9 mouse cellular contexts compared by ENCODE assay signal in the genomic region with DNA sequence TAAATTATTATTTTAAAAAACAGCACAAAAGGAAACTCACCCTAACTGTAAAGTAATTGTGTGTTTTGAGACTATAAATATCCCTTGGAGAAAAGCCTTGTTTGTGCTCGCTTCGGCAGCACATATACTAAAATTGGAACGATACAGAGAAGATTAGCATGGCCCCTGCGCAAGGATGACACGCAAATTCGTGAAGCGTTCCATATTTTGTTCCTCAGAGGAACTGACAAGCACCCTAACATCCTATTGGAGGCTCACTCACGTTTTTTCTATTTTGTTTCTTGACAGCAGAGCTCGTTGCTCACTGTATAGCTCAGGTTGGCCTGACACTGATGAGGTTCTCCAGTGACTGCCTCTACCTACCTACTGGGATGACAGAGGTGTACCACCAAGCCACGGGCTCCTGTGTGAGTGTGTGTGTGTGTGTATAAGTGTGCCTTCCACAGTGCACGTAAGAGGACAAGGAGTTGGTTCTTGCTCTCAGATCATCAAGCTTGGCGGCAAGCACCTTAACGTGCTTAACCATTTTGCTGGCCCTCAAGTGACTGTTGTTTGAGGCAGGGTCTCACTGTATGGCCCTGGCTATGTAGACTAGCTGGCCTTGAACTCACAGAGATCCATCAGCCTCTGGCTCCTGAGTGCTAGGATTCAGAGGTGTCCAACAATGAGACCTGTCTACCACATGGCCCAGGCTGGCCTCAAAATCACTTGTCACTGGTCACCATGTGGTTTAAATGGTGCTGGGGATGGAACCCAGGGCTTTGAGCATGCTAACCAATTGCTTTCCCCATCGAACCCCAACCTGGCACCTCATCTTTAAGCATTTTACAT. TPM values are rescaled to one million over a fixed set of nuclear protein-coding genes. Genes with fewer than 3 reads are reported as not detected.
DNase-seq lines count a peak whose midpoint lies in the region; ATAC-seq and TF ChIP-seq lines count a peak whose summit lies in the region.
"Had no signal": no experiment of that assay in that cellular context is flagged by ENCODE, and none has a peak within 500 bp of the region (broad histone marks: within the 10 kb centered on the region; RNA-seq: fewer than 3 reads in every experiment).

No protein-coding gene starts in this region.

- peak; percentile 53; the same call in 1 of the 2 replicates for ATAC-seq in hindbrain, embryonic 15.5 days (ENCODE audit: low FRiP score, low read depth)
- peak; percentile 38; the same call in 1 of the 2 replicates for ATAC-seq in limb, embryonic 13.5 days (ENCODE audit: low FRiP score, low read depth)
- ATAC-seq in neural tube, embryonic 11.5 days (ENCODE audit: insufficient read depth, low FRiP score, low TSS enrichment): peak; percentile 32; the same call in 1 of the 2 replicates

- in situ Hi-C loops in ES-E14 (cut with MboI; ENCODE audit: low sequenced_read_pairs in 2 of 2, unreplicated experiment in 2 of 2): no loop called here

- no peak for TF ChIP-seq CTCF in embryonic fibroblast, embryonic 13.5 days (IDR thresholded peaks at IDR 0.05; ENCODE audit: borderline replicate concordance, insufficient read depth, low read length)

- peak overlapping the region in 1 of 2 experiments; percentile 99; a peak in 2 of 4 replicates for H3K4me3 ChIP-seq in ES-E14 (ENCODE audit: insufficient read depth in 1 of 2, low read depth in 1 of 2, low read length in 2 of 2, poor library complexity in 1 of 2, severe bottlenecking in 1 of 2)
- H3K4me3 ChIP-seq in embryonic fibroblast, embryonic 13.5 days (ENCODE audit: insufficient read depth, low read length): no peak overlapping the region
- peak overlapping the region; percentile 92 for H3K4me3 ChIP-seq in hindbrain, embryonic 15.5 days
- H3K4me3 ChIP-seq in limb, embryonic 13.5 days: peak overlapping the region; percentile 64
- peak overlapping the region; percentile 71 for H3K4me3 ChIP-seq in neural tube, embryonic 11.5 days (ENCODE audit: low read depth, low read length)

- H3K4me1 ChIP-seq in ES-E14 (ENCODE audit: control insufficient read depth in 2 of 2, insufficient read depth in 2 of 2, low read length in 2 of 2, poor library complexity in 1 of 2): peaks cover 0 to 8% of the 10 kb centered on the region in 2 experiments; a peak in 1 of 4 replicates
- 0 out of 2 replicates have a peak, but pooled peaks cover 4% of the 10 kb centered on the region for H3K4me1 ChIP-seq in embryonic fibroblast, embryonic 13.5 days (ENCODE audit: control insufficient read depth, insufficient read depth, low read length)
- peaks cover 19% of the 10 kb centered on the region for H3K4me1 ChIP-seq in hindbrain, embryonic 15.5 days (replicated peaks)
- peaks cover 16% of the 10 kb centered on the region for H3K4me1 ChIP-seq in limb, embryonic 13.5 days
- no peaks in the 10 kb centered on the region for H3K4me1 ChIP-seq in neural tube, embryonic 11.5 days (ENCODE audit: control insufficient read depth, insufficient read depth, low read length)

- H3K27ac ChIP-seq in ES-E14 (ENCODE audit: insufficient read depth, low read depth, low read length, poor library complexity, severe bottlenecking): no peak overlapping the region
- no peak overlapping the region for H3K27ac ChIP-seq in embryonic fibroblast, embryonic 13.5 days (ENCODE audit: insufficient read depth, low read length)
- peak overlapping the region; percentile 100 for H3K27ac ChIP-seq in hindbrain, embryonic 15.5 days (replicated peaks)
- H3K27ac ChIP-seq in limb, embryonic 13.5 days: peak overlapping the region; percentile 63; the same call in 1 of the 2 replicates
- peak overlapping the region; percentile 58; the same call in 1 of the 2 replicates for H3K27ac ChIP-seq in neural tube, embryonic 11.5 days (ENCODE audit: low read depth, low read length)

- H3K36me3 ChIP-seq in ES-E14 (ENCODE audit: control insufficient read depth, insufficient read depth, low read length, poor library complexity, severe bottlenecking): peaks cover 5% of the 10 kb centered on the region; the same call in 1 of the 2 replicates
- peaks cover 24% of the 10 kb centered on the region for H3K36me3 ChIP-seq in hindbrain, embryonic 15.5 days
- H3K36me3 ChIP-seq in limb, embryonic 13.5 days: peaks cover 63% of the 10 kb centered on the region
- H3K36me3 ChIP-seq in neural tube, embryonic 11.5 days (ENCODE audit: control insufficient read depth, insufficient read depth, low read length): peaks cover 14% of the 10 kb centered on the region

- peak; percentile 61 to 76 for DNase-seq in heart, adult 18-20 months
- no peak for DNase-seq in heart, adult 8-10 months (ENCODE audit: low spot score)
- no peak for DNase-seq in ES-E14 (ENCODE audit: low read depth, low spot score)
- peak; percentile 53 for DNase-seq in neural tube, embryonic 11.5 days (ENCODE audit: low spot score)
- DNase-seq in gastrocnemius, postnatal 14 days: no peak

- intact Hi-C loops in gastrocnemius, postnatal 14 days (cut with DNase I; ENCODE audit: low total_unique reads): no loop called here

- TF ChIP-seq POLR2A in embryonic fibroblast, embryonic 13.5 days (IDR thresholded peaks at IDR 0.05; ENCODE audit: low read depth, low read length): peak; percentile 12; the same call in 1 of the 2 replicates

- no peaks in the 10 kb centered on the region for H3K9me3 ChIP-seq in ES-E14 (ENCODE audit: control insufficient read depth, insufficient read depth, low read depth, low read length)
- H3K9me3 ChIP-seq in hindbrain, embryonic 15.5 days: no peaks in the 10 kb centered on the region
- no peaks in the 10 kb centered on the region for H3K9me3 ChIP-seq in limb, embryonic 13.5 days
- H3K9me3 ChIP-seq in neural tube, embryonic 11.5 days (ENCODE audit: control insufficient read depth, low read length): no peaks in the 10 kb centered on the region

- peak overlapping the region; percentile 59 for H3K4me2 ChIP-seq in hindbrain, embryonic 15.5 days
- H3K4me2 ChIP-seq in limb, embryonic 13.5 days (replicated peaks): peak overlapping the region; percentile 54
- H3K4me2 ChIP-seq in neural tube, embryonic 11.5 days (ENCODE audit: low read depth): peak overlapping the region; percentile 29; the same call in 1 of the 2 replicates

- WGBS in hindbrain, embryonic 15.5 days: 20% methylated on average over 14 of the region's 14 CpGs
- 24% methylated on average over 14 of the region's 14 CpGs for WGBS in limb, embryonic 13.5 days
- WGBS in neural tube, embryonic 11.5 days: 25% methylated on average over 14 of the region's 14 CpGs

- H3K9ac ChIP-seq in ES-E14 (ENCODE audit: insufficient read depth, low read depth, low read length, poor library complexity, severe bottlenecking): no peak overlapping the region
- peak overlapping the region; percentile 96 for H3K9ac ChIP-seq in hindbrain, embryonic 15.5 days
- peak overlapping the region; percentile 53 for H3K9ac ChIP-seq in limb, embryonic 13.5 days
- no peak overlapping the region; the same call in 1 of the 2 replicates for H3K9ac ChIP-seq in neural tube, embryonic 11.5 days (ENCODE audit: low read length)

- no peaks in the 10 kb centered on the region for H3K27me3 ChIP-seq in hindbrain, embryonic 15.5 days
- no peaks in the 10 kb centered on the region for H3K27me3 ChIP-seq in limb, embryonic 13.5 days
- H3K27me3 ChIP-seq in neural tube, embryonic 11.5 days (ENCODE audit: control insufficient read depth, insufficient read depth, low read length): no peaks in the 10 kb centered on the region

RNA-seq across cellular contexts. Expression of a gene that starts 0.6 kb away (rescaled TPM):
- total RNA-seq in heart, adult 18-20 months (2021): 10 to 100 TPM; 50.4 to 56.7 TPM
- 10 to 100 TPM; 48.5 to 65.2 (median 53.3) TPM for total RNA-seq in heart, adult 8-10 months (2022)
- 21.0 and 24.9 TPM in 2 replicates for total RNA-seq in ES-E14 (2012; rRNA removed)
- polyA plus RNA-seq in embryonic fibroblast, embryonic 13.5 days (2011; ENCODE audit: insufficient read length, low read depth, missing spikeins): 15.2 and 16.1 TPM in 2 replicates
- 51.2 and 54.2 TPM in 2 replicates for polyA plus RNA-seq in hindbrain, embryonic 15.5 days (2015; fragmentation: Nextera tagmentation; extraction: Ambion mirVana)
- polyA plus RNA-seq in limb, embryonic 13.5 days (2015; fragmentation: Nextera tagmentation; extraction: Ambion mirVana): 44.9 and 46.8 TPM in 2 replicates
- 47.7 and 53.6 TPM in 2 replicates for polyA plus RNA-seq in neural tube, embryonic 11.5 days (2014; fragmentation: Nextera tagmentation; extraction: Ambion mirVana)
- total RNA-seq in gastrocnemius, postnatal 14 days (2021): 10 to 100 TPM; 37.7 to 38.1 TPM

RNA-seq across cellular contexts. Expression of a gene that starts 1.3 kb away (rescaled TPM):
- total RNA-seq in heart, adult 18-20 months (2021): not detected
- total RNA-seq in heart, adult 8-10 months (2022): not detected
- 2.3 and 8.3 TPM in 2 replicates for total RNA-seq in ES-E14 (2012; rRNA removed)
- not detected in 2 replicates for polyA plus RNA-seq in embryonic fibroblast, embryonic 13.5 days (2011; ENCODE audit: insufficient read length, low read depth, missing spikeins)
- 3.0 TPM in 1 of 2 replicates, not detected in the other for polyA plus RNA-seq in hindbrain, embryonic 15.5 days (2015; fragmentation: Nextera tagmentation; extraction: Ambion mirVana)
- 20.3 TPM in 1 of 2 replicates, not detected in the other for polyA plus RNA-seq in limb, embryonic 13.5 days (2015; fragmentation: Nextera tagmentation; extraction: Ambion mirVana)
- polyA plus RNA-seq in neural tube, embryonic 11.5 days (2014; fragmentation: Nextera tagmentation; extraction: Ambion mirVana): 14.5 TPM in 1 of 2 replicates, not detected in the other
- total RNA-seq in gastrocnemius, postnatal 14 days (2021): not detected
- polyA plus RNA-seq: brain, embryonic 14.5 days had no signal

RNA-seq across cellular contexts. Expression of a gene that starts 7.5 kb away (rescaled TPM):
- total RNA-seq in heart, adult 18-20 months (2021): under 1 TPM; 0.17 to 0.46 TPM
- total RNA-seq in heart, adult 8-10 months (2022): under 1 TPM; 0.28 to 0.62 (median 0.32) TPM
- 0.85 and 2.4 TPM in 2 replicates for total RNA-seq in ES-E14 (2012; rRNA removed)
- polyA plus RNA-seq in embryonic fibroblast, embryonic 13.5 days (2011; ENCODE audit: insufficient read length, low read depth, missing spikeins): 0.44 TPM in 1 of 2 replicates, not detected in the other
- 2.7 and 3.1 TPM in 2 replicates for polyA plus RNA-seq in hindbrain, embryonic 15.5 days (2015; fragmentation: Nextera tagmentation; extraction: Ambion mirVana)
- 0.94 and 1.0 TPM in 2 replicates for polyA plus RNA-seq in limb, embryonic 13.5 days (2015; fragmentation: Nextera tagmentation; extraction: Ambion mirVana)
- polyA plus RNA-seq in neural tube, embryonic 11.5 days (2014; fragmentation: Nextera tagmentation; extraction: Ambion mirVana): 0.77 and 0.80 TPM in 2 replicates
- total RNA-seq in gastrocnemius, postnatal 14 days (2021): under 1 TPM; 0.27 to 0.44 TPM

RNA-seq across cellular contexts. Expression of a gene that starts 11.7 kb away (rescaled TPM):
- total RNA-seq in heart, adult 18-20 months (2021): 10 to 100 TPM; 75.3 to 78.2 TPM
- total RNA-seq in heart, adult 8-10 months (2022): 10 to 100 TPM; 75.2 to 85.9 (median 81.0) TPM
- total RNA-seq in ES-E14 (2012; rRNA removed): 24.0 and 28.2 TPM in 2 replicates
- 66.3 and 86.3 TPM in 2 replicates for polyA plus RNA-seq in embryonic fibroblast, embryonic 13.5 days (2011; ENCODE audit: insufficient read length, low read depth, missing spikeins)
- polyA plus RNA-seq in hindbrain, embryonic 15.5 days (2015; fragmentation: Nextera tagmentation; extraction: Ambion mirVana): 258 and 289 TPM in 2 replicates
- 186 and 188 TPM in 2 replicates for polyA plus RNA-seq in limb, embryonic 13.5 days (2015; fragmentation: Nextera tagmentation; extraction: Ambion mirVana)
- polyA plus RNA-seq in neural tube, embryonic 11.5 days (2014; fragmentation: Nextera tagmentation; extraction: Ambion mirVana): 150 and 156 TPM in 2 replicates
- 100 to 1,000 TPM in 1 of 2 experiments, 10 to 100 TPM in 1; 98.8 to 106 TPM for total RNA-seq in gastrocnemius, postnatal 14 days (2021)

RNA-seq across cellular contexts. Expression of a gene that starts 17.5 kb away (rescaled TPM):
- total RNA-seq in heart, adult 18-20 months (2021): 1 to 10 TPM; 1.0 to 1.1 TPM
- 1 to 10 TPM; 1.2 to 1.7 (median 1.3) TPM for total RNA-seq in heart, adult 8-10 months (2022)
- 10.8 and 16.3 TPM in 2 replicates for total RNA-seq in ES-E14 (2012; rRNA removed)
- 5.2 and 6.0 TPM in 2 replicates for polyA plus RNA-seq in embryonic fibroblast, embryonic 13.5 days (2011; ENCODE audit: insufficient read length, low read depth, missing spikeins)
- 2.9 and 3.2 TPM in 2 replicates for polyA plus RNA-seq in hindbrain, embryonic 15.5 days (2015; fragmentation: Nextera tagmentation; extraction: Ambion mirVana)
- polyA plus RNA-seq in limb, embryonic 13.5 days (2015; fragmentation: Nextera tagmentation; extraction: Ambion mirVana): 5.5 and 6.2 TPM in 2 replicates
- 7.0 and 8.5 TPM in 2 replicates for polyA plus RNA-seq in neural tube, embryonic 11.5 days (2014; fragmentation: Nextera tagmentation; extraction: Ambion mirVana)
- total RNA-seq in gastrocnemius, postnatal 14 days (2021): 1 to 10 TPM; 2.4 to 2.7 TPM

Comparison
In these comparisons a context has a peak if more than half of its experiments do, and no peak if none do; other contexts are left out.
1. DNase-seq: peak in heart, adult 18-20 months (2 of 2) and neural tube, embryonic 11.5 days (single experiment); none in heart, adult 8-10 months (single experiment), ES-E14 (single experiment) and gastrocnemius, postnatal 14 days (single experiment).
2. H3K27ac ChIP-seq: peak in hindbrain, embryonic 15.5 days (single experiment), limb, embryonic 13.5 days (single experiment) and neural tube, embryonic 11.5 days (single experiment); none in ES-E14 (single experiment) and embryonic fibroblast, embryonic 13.5 days (single experiment).
3. H3K9ac ChIP-seq: peak in hindbrain, embryonic 15.5 days (single experiment) and limb, embryonic 13.5 days (single experiment); none in ES-E14 (single experiment) and neural tube, embryonic 11.5 days (single experiment).
4. Peak in every context shown above with its lines, with median percentiles within 50 percentile points of each other: ATAC-seq and H3K4me2 ChIP-seq.